Mouse (Mus musculus) MEL (cell line): ENCODE data around the gene Apba2. TPM values are rescaled to one million over a fixed set of nuclear protein-coding genes. Genes with fewer than 3 reads are reported as not detected.

Source experiments
- DNase-seq: peaks from one replicate; pipeline ENCODE4 v3.0.0; 2011; ENCODE audit warnings: low read depth, low spot score
- H3K27ac ChIP-seq: 2 replicates; pipeline ENCODE4 v1.5.1; 2012; ENCODE audit warnings: low read depth, mild to moderate bottlenecking, control low read depth, low read length, moderate library complexity; ENCODE audit not compliant: control insufficient read depth
- H3K27me3 ChIP-seq, 2 experiments: fragments of 150-350 bp in 1 of 2; sonication (generic) in 1 of 2; 2 replicates each; pipeline ENCODE4 v1.6.1; 2012; ENCODE audit warnings: low read length in 2 of 2, mild to moderate bottlenecking in 2 of 2, improper control_type of control experiment in 1 of 2, moderate library complexity in 1 of 2; ENCODE audit not compliant: insufficient read depth in 2 of 2, control insufficient read depth in 1 of 2
- H3K36me3 ChIP-seq, 2 experiments: 2 replicates each; pipeline ENCODE4 v1.6.1; 2012 to 2014; ENCODE audit warnings: low read length in 2 of 2, improper control_type of control experiment in 1 of 2, inconsistent platforms in 1 of 2, mild to moderate bottlenecking in 1 of 2; ENCODE audit not compliant: insufficient read depth in 2 of 2, control insufficient read depth in 1 of 2
- H3K4me1 ChIP-seq, 2 experiments: fragments of 150-350 bp in 1 of 2; sonication (generic) in 1 of 2; 2 replicates each; pipeline ENCODE4 v1.6.1; 2012; ENCODE audit warnings: low read length in 2 of 2, improper control_type of control experiment in 1 of 2, mild to moderate bottlenecking in 1 of 2; ENCODE audit not compliant: insufficient read depth in 2 of 2, control insufficient read depth in 1 of 2
- H3K4me3 ChIP-seq, 2 experiments: fragments of 150-350 bp in 1 of 2; sonication (generic) in 1 of 2; 2 replicates each; pipeline ENCODE4 v1.5.1; 2012; ENCODE audit warnings: low read depth in 2 of 2, low read length in 2 of 2, mild to moderate bottlenecking in 2 of 2, moderate library complexity in 2 of 2, control low read depth in 1 of 2, improper control_type of control experiment in 1 of 2; ENCODE audit not compliant: control insufficient read depth in 1 of 2, insufficient read depth in 1 of 2
- H3K79me2 ChIP-seq: 2 replicates; pipeline ENCODE4 v1.6.1; 2012; ENCODE audit warnings: mild to moderate bottlenecking, low read length, moderate library complexity; ENCODE audit not compliant: control insufficient read depth, poor library complexity, insufficient read depth
- H3K9ac ChIP-seq: 2 replicates; pipeline ENCODE4 v1.6.1; 2012; ENCODE audit warnings: low read depth, mild to moderate bottlenecking, control low read depth, low read length, moderate library complexity; ENCODE audit not compliant: control insufficient read depth, poor library complexity, severe bottlenecking
- H3K9me3 ChIP-seq: fragments of 150-350 bp; sonication (generic); replicated peaks from 2 replicates; pipeline ENCODE4 v1.6.1; 2012; ENCODE audit warnings: mild to moderate bottlenecking, low read length, improper control_type of control experiment, moderate library complexity; ENCODE audit not compliant: insufficient read depth
- BHLHE40 ChIP-seq: IDR thresholded peaks from 2 replicates; pipeline ENCODE4 v1.6.1; 2012; ENCODE audit warnings: low read depth, mild to moderate bottlenecking, inconsistent platforms, low read length, improper control_type of control experiment, borderline replicate concordance
- CHD1 ChIP-seq: IDR thresholded peaks from 2 replicates; pipeline ENCODE4 v1.6.1; 2012; ENCODE audit warnings: low read depth, mild to moderate bottlenecking, inconsistent platforms, low read length, improper control_type of control experiment
- CHD2 ChIP-seq: IDR thresholded peaks from 2 replicates; pipeline ENCODE4 v1.6.1; 2011; ENCODE audit warnings: low read length, improper control_type of control experiment
- E2F4 ChIP-seq: IDR thresholded peaks from 2 replicates; pipeline ENCODE4 v1.6.1; 2011; ENCODE audit warnings: low read depth, low read length, improper control_type of control experiment, borderline replicate concordance
- EP300 ChIP-seq, 2 experiments: IDR thresholded peaks; 2 replicates each; pipeline ENCODE4 v1.6.1; 2011; ENCODE audit warnings: improper control_type of control experiment in 2 of 2, low read length in 2 of 2, low read depth in 1 of 2, mild to moderate bottlenecking in 1 of 2
- GABPA ChIP-seq: IDR thresholded peaks from 2 replicates; pipeline ENCODE4 v1.6.1; 2012; ENCODE audit warnings: low read depth, mild to moderate bottlenecking, inconsistent platforms, low read length, improper control_type of control experiment, moderate library complexity
- HCFC1 ChIP-seq: IDR thresholded peaks from 2 replicates; pipeline ENCODE4 v1.6.1; 2012; ENCODE audit warnings: low read depth, mild to moderate bottlenecking, inconsistent platforms, low read length, improper control_type of control experiment, moderate library complexity
- JUND ChIP-seq: IDR thresholded peaks from 2 replicates; pipeline ENCODE4 v1.6.1; 2011; ENCODE audit warnings: low read depth, mild to moderate bottlenecking, improper control_type of control experiment, low read length
- MAX ChIP-seq: IDR thresholded peaks from 2 replicates; pipeline ENCODE4 v1.6.1; 2011; ENCODE audit warnings: low read length, improper control_type of control experiment
- MXI1 ChIP-seq: IDR thresholded peaks from 2 replicates; pipeline ENCODE4 v1.6.1; 2011; ENCODE audit warnings: mild to moderate bottlenecking, low read depth, low read length, improper control_type of control experiment
- MYB ChIP-seq: IDR thresholded peaks from 2 replicates; pipeline ENCODE4 v1.6.1; 2011; ENCODE audit warnings: mild to moderate bottlenecking, low read depth, low read length, improper control_type of control experiment
- NRF1 ChIP-seq: IDR thresholded peaks from 2 replicates; pipeline ENCODE4 v1.6.1; 2014; ENCODE audit warnings: low read depth, mild to moderate bottlenecking, inconsistent platforms, low read length, improper control_type of control experiment, moderate library complexity; ENCODE audit not compliant: poor library complexity, insufficient read depth, severe bottlenecking
- POLR2AphosphoS5 ChIP-seq: IDR thresholded peaks from 2 replicates; pipeline ENCODE4 v1.6.1; 2012; ENCODE audit warnings: low read depth, borderline replicate concordance, mild to moderate bottlenecking, inconsistent platforms, low read length, moderate library complexity, mixed read lengths
- RAD21 ChIP-seq: IDR thresholded peaks from 2 replicates; pipeline ENCODE4 v1.6.1; 2011; ENCODE audit warnings: mild to moderate bottlenecking, low read depth, low read length, improper control_type of control experiment
- RCOR1 ChIP-seq: IDR thresholded peaks from 2 replicates; pipeline ENCODE4 v1.6.1; 2012; ENCODE audit warnings: low read depth, mild to moderate bottlenecking, inconsistent platforms, low read length, improper control_type of control experiment
- SMC3 ChIP-seq: IDR thresholded peaks from 2 replicates; pipeline ENCODE4 v1.6.1; 2011; ENCODE audit warnings: low read depth, low read length, improper control_type of control experiment
- TAL1 ChIP-seq: IDR thresholded peaks from 2 replicates; pipeline ENCODE4 v1.6.1; 2012; ENCODE audit warnings: mild to moderate bottlenecking, inconsistent platforms, low read length, moderate library complexity, mixed read lengths
- TBP ChIP-seq: IDR thresholded peaks from 2 replicates; pipeline ENCODE4 v1.8.0; 2011; ENCODE audit warnings: low read depth, low read length, improper control_type of control experiment
- TCF12 ChIP-seq: IDR thresholded peaks from 2 replicates; pipeline ENCODE4 v1.6.1; 2014; ENCODE audit warnings: low read depth, mild to moderate bottlenecking, inconsistent platforms, low read length, improper control_type of control experiment, moderate library complexity
- UBTF ChIP-seq: IDR thresholded peaks from 2 replicates; pipeline ENCODE4 v1.6.1; 2012; ENCODE audit warnings: low read depth, mild to moderate bottlenecking, inconsistent platforms, low read length, improper control_type of control experiment, moderate library complexity, borderline replicate concordance; ENCODE audit not compliant: insufficient read depth
- USF1 ChIP-seq: IDR thresholded peaks from 2 replicates; pipeline ENCODE4 v1.6.1; 2014; ENCODE audit warnings: low read depth, mild to moderate bottlenecking, inconsistent platforms, low read length, improper control_type of control experiment, moderate library complexity
- ZMIZ1 ChIP-seq: IDR thresholded peaks from 2 replicates; pipeline ENCODE4 v1.6.1; 2012; ENCODE audit warnings: low read depth, mild to moderate bottlenecking, inconsistent platforms, low read length, improper control_type of control experiment, moderate library complexity
- ZNF384 ChIP-seq: IDR thresholded peaks from 2 replicates; pipeline ENCODE4 v1.6.1; 2012; ENCODE audit warnings: low read depth, mild to moderate bottlenecking, inconsistent platforms, low read length, improper control_type of control experiment
- polyA plus RNA-seq, 2 experiments: library from polyadenylated mRNA; stranded (reverse) in 1 of 2; unstranded in 1 of 2; fragments of >175 nt in 1 of 2; fragments of >200 nt in 1 of 2; gene quantifications; 2 replicates each; pipeline versions ENCODE4 v1.2.1 to v1.2.4; 2012; ENCODE audit warnings: low replicate concordance in 2 of 2, low read depth in 1 of 2; ENCODE audit not compliant: insufficient read length in 2 of 2, insufficient read depth in 1 of 2, missing spikeins in 1 of 2
- total RNA-seq: library from RNA; depleted of rRNA; stranded (reverse); fragments of 300-350 nt; gene quantifications from 2 replicates; pipeline ENCODE4 v1.2.3, GENCODE M21; 2012

Gene Apba2
- total and polyA plus RNA-seq, 3 experiments: not detected

- Histone ChIP-seq H3K4me3 (no peak overlapping the region), H3K27me3 (no peaks in the 10 kb centered on the region), H3K36me3 (no peaks in the 10 kb centered on the region), H3K27ac (no peak overlapping the region), H3K4me1 (no peaks in the 10 kb centered on the region), H3K79me2 (no peaks in the 10 kb centered on the region), H3K9ac (no peak overlapping the region)
- TF ChIP-seq E2F4: no peak
- no peak for TF ChIP-seq MYB
- no peak for TF ChIP-seq GABPA
- no peak for TF ChIP-seq HCFC1
- TF ChIP-seq, all 39 proteins: peak for 0
- H3K9me3 ChIP-seq: no peaks in the 10 kb centered on the region
- DNase-seq: no peak
Observed at GRCm38 (mm10) chr7:64452471-64453222, 48.9 kb upstream of the Apba2 start.

GRCm38 (mm10) chr7:64456176-64456575 is 45.3 kb upstream of the Apba2 start:
- TF ChIP-seq EP300 (IDR thresholded peaks at IDR 0.05; ENCODE audit: low read depth in 1 of 2, low read length in 2 of 2) (no peak), TCF12 (no peak), E2F4 (no peak), TBP (no peak), BHLHE40 (no peak), MXI1 (no peak), ZMIZ1 (no peak), HCFC1 (no peak), USF1 (no peak), RCOR1 (no peak), CHD1 (no peak)
- Histone ChIP-seq H3K9me3 (no peaks in the 10 kb centered on the region), H3K4me3 (no peak overlapping the region), H3K79me2 (no peaks in the 10 kb centered on the region), H3K27me3 (no peaks in the 10 kb centered on the region), H3K27ac (no peak overlapping the region), H3K9ac (no peak overlapping the region), H3K36me3 (no peaks in the 10 kb centered on the region), H3K4me1 (no peaks in the 10 kb centered on the region)
- DNase-seq: no peak

GRCm38 (mm10) chr7:64456676-64457075 is 44.8 kb upstream of the Apba2 start:
- H3K79me2 ChIP-seq: no peaks in the 10 kb centered on the region
- no peaks in the 10 kb centered on the region for H3K4me1 ChIP-seq
- DNase-seq: no peak
- H3K4me3 ChIP-seq: no peak overlapping the region
- H3K36me3 ChIP-seq: no peaks in the 10 kb centered on the region
- no peaks in the 10 kb centered on the region for H3K27me3 ChIP-seq
- H3K9me3 ChIP-seq: no peaks in the 10 kb centered on the region
- no peak for TF ChIP-seq POLR2AphosphoS5
- TF ChIP-seq MXI1: no peak
- no peak for TF ChIP-seq UBTF
- no peak for TF ChIP-seq RAD21
- TF ChIP-seq MAX: no peak
- no peak for TF ChIP-seq TAL1
- TF ChIP-seq CHD2: no peak
- TF ChIP-seq RCOR1: no peak
- TF ChIP-seq TCF12: no peak
- no peak for TF ChIP-seq BHLHE40
- no peak for TF ChIP-seq NRF1
- TF ChIP-seq MYB: no peak
- no peak for TF ChIP-seq ZNF384
- TF ChIP-seq JUND: no peak
- TF ChIP-seq E2F4: no peak
- TF ChIP-seq SMC3: no peak
- H3K9ac ChIP-seq: no peak overlapping the region
- no peak overlapping the region for H3K27ac ChIP-seq
